Mouse (Mus musculus) limb, embryonic 10.5 days (tissue): ENCODE measurements at regions not wholly inside any gene's neighbourhood (a gene's known extent, or its start where the extent isn't known, plus 50 kb on each side); places are given as distances from the start of the nearest gene placed in this dataset.
A peak's percentile ranks its signal among the peaks of the same experiment; 100 is the strongest.

Experiments
- DNase-seq: peaks from one replicate; pipeline ENCODE4 v3.0.0-alpha.2; 2017; ENCODE audit warnings: low spot score
- H3K27ac ChIP-seq: fragments of 300-500 bp; sonication (generic); 2 replicates; pipeline ENCODE4 v1.5.1; 2016; ENCODE audit warnings: mild to moderate bottlenecking
- H3K27me3 ChIP-seq: fragments of 300-500 bp; sonication (generic); 2 replicates; pipeline ENCODE4 v1.6.1; 2016; ENCODE audit warnings: low read depth, mild to moderate bottlenecking; ENCODE audit not compliant: poor library complexity, severe bottlenecking
- H3K36me3 ChIP-seq: fragments of 300-500 bp; sonication (generic); 2 replicates; pipeline ENCODE4 v1.6.1; 2016; ENCODE audit warnings: mild to moderate bottlenecking, moderate library complexity
- H3K4me1 ChIP-seq: fragments of 300-500 bp; sonication (generic); 2 replicates; pipeline ENCODE4 v1.6.1; 2016
- H3K4me3 ChIP-seq: fragments of 300-500 bp; sonication (generic); 2 replicates; pipeline ENCODE4 v1.5.1; 2016; ENCODE audit warnings: mild to moderate bottlenecking, moderate library complexity
- H3K9me3 ChIP-seq: fragments of 300-500 bp; sonication (generic); replicated peaks from 2 replicates; pipeline ENCODE4 v1.6.1; 2016; ENCODE audit warnings: mild to moderate bottlenecking
- WGBS: fragments of 180-500 bp; shearing (Covaris S2); methylation state at CpG from one replicate; pipeline ENCODE4 v1.1.7; 2016; 5-methylcytosine and 5-hydroxymethylcytosine counted together

GRCm38 (mm10) chr9:49988064-49988463 lies 189.3 kb upstream of the Ncam1 start:
- H3K27ac ChIP-seq: no peak overlapping the region
- H3K9me3 ChIP-seq: no peaks in the 10 kb centered on the region
- H3K36me3 ChIP-seq: no peaks in the 10 kb centered on the region
- peaks cover 6% of the 10 kb centered on the region; the same call in 1 of the 2 replicates for H3K4me1 ChIP-seq
- DNase-seq: no peak
- no peak overlapping the region for H3K4me3 ChIP-seq
- 54% methylated on average over 5 of the region's 5 CpGs for WGBS
- no peaks in the 10 kb centered on the region for H3K27me3 ChIP-seq

GRCm38 (mm10) chr9:49987481-49987880 lies 188.8 kb upstream of the Ncam1 start:
- no peaks in the 10 kb centered on the region for H3K9me3 ChIP-seq
- no peaks in the 10 kb centered on the region for H3K27me3 ChIP-seq
- H3K36me3 ChIP-seq: no peaks in the 10 kb centered on the region
- peaks cover 6% of the 10 kb centered on the region; the same call in 1 of the 2 replicates for H3K4me1 ChIP-seq
- H3K27ac ChIP-seq: no peak overlapping the region
- no peak overlapping the region for H3K4me3 ChIP-seq
- DNase-seq: no peak

GRCm38 (mm10) chr9:49980344-49981207 lies 181.9 kb upstream of the Ncam1 start:
- Histone ChIP-seq H3K36me3 (no peaks in the 10 kb centered on the region), H3K4me1 (peaks cover 17% of the 10 kb centered on the region), H3K27ac (no peak overlapping the region; the same call in 1 of the 2 replicates), H3K27me3 (no peaks in the 10 kb centered on the region), H3K9me3 (no peaks in the 10 kb centered on the region), H3K4me3 (no peak overlapping the region)
- WGBS: 72% methylated on average over 7 of the region's 7 CpGs
- peak; percentile 44 for DNase-seq

GRCm38 (mm10) chr9:49975938-49976671 lies 177.4 kb upstream of the Ncam1 start:
- 73% methylated on average over 11 of the region's 11 CpGs for WGBS
- Histone ChIP-seq H3K9me3 (no peaks in the 10 kb centered on the region), H3K36me3 (no peaks in the 10 kb centered on the region), H3K27ac (0 out of 2 replicates have a peak overlapping the region, but pooled peaks have one; percentile 14), H3K4me1 (peaks cover 16% of the 10 kb centered on the region), H3K27me3 (no peaks in the 10 kb centered on the region), H3K4me3 (no peak overlapping the region)
- no peak for DNase-seq

- no peak overlapping the region for H3K27ac ChIP-seq
- H3K4me1 ChIP-seq: 0 out of 2 replicates have a peak, but pooled peaks cover 8% of the 10 kb centered on the region
- H3K4me3 ChIP-seq: no peak overlapping the region
- DNase-seq: no peak
- H3K9me3 ChIP-seq: no peaks in the 10 kb centered on the region
- no peaks in the 10 kb centered on the region for H3K36me3 ChIP-seq
- 89% methylated on average over 5 of the region's 5 CpGs for WGBS
- H3K27me3 ChIP-seq: no peaks in the 10 kb centered on the region
Measured at GRCm38 (mm10) chr9:49973974-49974495, 175.3 kb upstream of the Ncam1 start.

GRCm38 (mm10) chr9:49969429-49969828 lies 170.7 kb upstream of the Ncam1 start:
- no peak for DNase-seq
- Histone ChIP-seq H3K4me1 (0 out of 2 replicates have a peak, but pooled peaks cover 3% of the 10 kb centered on the region), H3K9me3 (no peaks in the 10 kb centered on the region), H3K27ac (no peak overlapping the region), H3K36me3 (no peaks in the 10 kb centered on the region), H3K4me3 (no peak overlapping the region), H3K27me3 (no peaks in the 10 kb centered on the region)
- whole genome bisulfite sequencing: 86% methylated on average over 6 of the region's 6 CpGs

- no peak for DNase-seq
- Histone ChIP-seq H3K36me3 (no peaks in the 10 kb centered on the region), H3K4me3 (no peak overlapping the region), H3K27ac (no peak overlapping the region), H3K27me3 (no peaks in the 10 kb centered on the region), H3K9me3 (no peaks in the 10 kb centered on the region), H3K4me1 (peaks cover 48% of the 10 kb centered on the region)
- 85% methylated on average over 4 of the region's 4 CpGs for WGBS
Measured at GRCm38 (mm10) chr9:49964666-49965065, 165.9 kb upstream of the Ncam1 start.

GRCm38 (mm10) chr9:49962561-49963071 lies 163.9 kb upstream of the Ncam1 start:
- WGBS: 20% methylated on average over 8 of the region's 8 CpGs
- H3K36me3 ChIP-seq: no peaks in the 10 kb centered on the region
- H3K4me3 ChIP-seq: peak overlapping the region; percentile 31
- DNase-seq: peak; percentile 80
- no peaks in the 10 kb centered on the region for H3K9me3 ChIP-seq
- peak overlapping the region; percentile 95 for H3K27ac ChIP-seq
- peaks cover 61% of the 10 kb centered on the region for H3K4me1 ChIP-seq
- H3K27me3 ChIP-seq: no peaks in the 10 kb centered on the region

GRCm38 (mm10) chr9:49961965-49962364 lies 163.2 kb upstream of the Ncam1 start:
- peak overlapping the region; percentile 95 for H3K27ac ChIP-seq

GRCm38 (mm10) chr9:49961329-49961728 lies 162.6 kb upstream of the Ncam1 start:
- WGBS: 62% methylated on average over 5 of the region's 5 CpGs
- peaks cover 58% of the 10 kb centered on the region for H3K4me1 ChIP-seq
- H3K27me3 ChIP-seq: no peaks in the 10 kb centered on the region
- peak overlapping the region; percentile 95 for H3K27ac ChIP-seq
- no peak overlapping the region for H3K4me3 ChIP-seq
- H3K36me3 ChIP-seq: no peaks in the 10 kb centered on the region
- DNase-seq: peak; percentile 36
- H3K9me3 ChIP-seq: no peaks in the 10 kb centered on the region

More at GRCm38 (mm10) chr9:49961965-49962364, 163.2 kb upstream of the Ncam1 start:
- Histone ChIP-seq H3K27me3 (no peaks in the 10 kb centered on the region), H3K4me1 (peaks cover 61% of the 10 kb centered on the region), H3K4me3 (peak overlapping the region; percentile 31), H3K36me3 (no peaks in the 10 kb centered on the region), H3K9me3 (no peaks in the 10 kb centered on the region)
- DNase-seq: peak; percentile 91
- WGBS: 11% methylated on average over 3 of the region's 3 CpGs

GRCm38 (mm10) chr9:49959987-49960386 lies 161.3 kb upstream of the Ncam1 start:
- Histone ChIP-seq H3K27me3 (no peaks in the 10 kb centered on the region), H3K4me3 (no peak overlapping the region), H3K36me3 (no peaks in the 10 kb centered on the region), H3K4me1 (peaks cover 58% of the 10 kb centered on the region), H3K27ac (peak overlapping the region; percentile 95), H3K9me3 (no peaks in the 10 kb centered on the region)
- DNase-seq: no peak
- WGBS: 69% methylated on average over 10 of the region's 10 CpGs

GRCm38 (mm10) chr9:49958890-49959289 lies 160.2 kb upstream of the Ncam1 start:
- 82% methylated on average over 3 of the region's 3 CpGs for WGBS

More at GRCm38 (mm10) chr9:49958890-49959289, 160.2 kb upstream of the Ncam1 start:
- H3K27ac ChIP-seq: peak overlapping the region; percentile 95
- DNase-seq: no peak
- peaks cover 55% of the 10 kb centered on the region for H3K4me1 ChIP-seq
- no peaks in the 10 kb centered on the region for H3K27me3 ChIP-seq
- no peaks in the 10 kb centered on the region for H3K9me3 ChIP-seq
- H3K36me3 ChIP-seq: no peaks in the 10 kb centered on the region
- H3K4me3 ChIP-seq: no peak overlapping the region
